Mouse (Mus musculus) layer of hippocampus, postnatal 14 days (tissue): ENCODE results near the gene Rab19. TPM values are rescaled to one million over a fixed set of nuclear protein-coding genes. Genes with fewer than 3 reads are reported as not detected.
"Not testable (repeated sequence)": the region's sequence is repeated elsewhere in the genome, so short reads cannot be mapped to it uniquely, and the experiment has no call there.

Experiments
- DNase-seq, 2 experiments: peaks; one replicate each; pipeline ENCODE4 v3.0.0; 2021 to 2022; ENCODE audit warnings: low spot score in 2 of 2, mixed read lengths in 1 of 2
- long read RNA-seq, 2 experiments: library from polyadenylated mRNA; stranded (forward); transcript quantifications; one replicate each; pipeline ENCODE4 v2.0.0; 2021
- total RNA-seq, 2 experiments: library from RNA; stranded (reverse); gene quantifications; 2 replicates each; pipeline ENCODE4 v1.2.3; 2021

Rab19 gene
- total RNA-seq = under 1 TPM in 1 of 2 experiments, not detected in 1; 0.21 TPM
- long read RNA-seq, experiment 1 = 0 reads
- long read RNA-seq, experiment 2 = 0 reads

DNA sequence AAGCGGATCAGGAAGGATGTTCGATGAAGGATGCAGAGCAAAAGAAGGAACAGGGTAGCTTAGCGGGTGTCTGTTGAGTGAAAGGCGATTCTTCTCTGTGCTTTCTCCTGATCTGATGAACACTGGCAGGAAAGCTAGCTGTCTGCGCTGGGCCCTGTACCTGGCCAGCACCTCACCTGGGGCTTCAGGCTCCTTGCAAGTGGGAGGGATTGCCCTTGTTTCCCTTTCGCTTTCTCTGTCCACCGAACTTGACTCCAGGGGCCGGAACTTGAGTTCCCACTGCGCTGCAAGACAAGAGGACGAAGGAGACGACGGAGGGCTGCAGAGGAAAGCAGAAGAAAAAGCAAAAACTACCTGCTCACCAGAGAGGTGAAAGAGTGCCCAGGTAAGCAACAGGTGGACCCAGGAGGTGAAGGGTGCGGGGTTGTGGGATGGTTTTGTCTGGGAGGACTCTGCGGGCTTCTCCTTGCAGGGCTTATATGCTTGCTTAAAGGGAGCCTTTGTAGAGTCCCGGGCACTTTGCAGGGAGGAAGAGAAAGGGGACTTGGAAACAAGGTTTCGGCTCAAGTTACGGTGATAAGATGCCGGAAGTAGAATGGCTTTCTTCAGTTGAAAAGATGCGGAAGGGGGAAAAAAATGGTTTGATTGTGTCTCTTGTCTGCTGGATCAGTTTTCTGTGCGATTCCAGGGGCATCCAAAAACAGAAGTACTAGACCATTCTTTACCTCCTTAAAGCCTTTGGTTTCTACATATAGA, at the start of gene Rab19:
TSS of gene Rab19 (plus strand) at position 51 of the 756 bp plus-strand sequence.
- no peak for DNase-seq

DNA sequence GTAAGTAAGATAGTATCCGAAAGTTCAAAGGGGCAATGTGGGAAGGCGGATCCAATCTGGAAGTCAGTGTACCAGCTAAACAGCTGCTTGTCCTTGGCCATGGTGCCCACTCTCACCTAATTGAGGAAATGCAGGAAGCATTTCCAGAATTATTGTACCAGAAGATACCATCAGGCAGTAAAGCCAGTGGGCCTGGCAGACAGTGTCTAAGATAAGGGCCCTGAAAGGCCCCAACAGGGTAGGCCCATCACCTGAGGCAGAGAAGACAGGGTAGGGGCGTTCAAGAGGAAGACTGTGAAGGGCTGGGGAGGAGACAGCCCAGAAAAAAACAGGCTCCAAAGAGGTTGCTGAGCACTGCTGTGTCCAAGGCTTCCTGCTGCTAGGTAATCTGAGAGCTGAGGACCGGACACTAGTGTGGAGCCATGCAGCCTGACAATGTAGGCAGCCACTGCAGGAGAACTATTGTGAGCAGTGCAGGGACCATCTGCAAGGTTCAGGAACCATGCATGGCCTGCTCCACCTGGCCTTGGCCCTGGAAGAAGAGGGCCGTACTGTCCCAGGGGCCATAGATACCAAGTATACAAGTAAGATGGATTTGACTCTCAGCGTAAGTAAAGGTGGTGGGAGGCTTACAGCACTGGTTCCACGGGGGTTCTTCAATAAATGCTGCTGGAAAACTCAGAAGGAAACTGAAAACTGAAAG, 48.8 kb upstream of the Rab19 start:
- DNase-seq = no peak

DNA sequence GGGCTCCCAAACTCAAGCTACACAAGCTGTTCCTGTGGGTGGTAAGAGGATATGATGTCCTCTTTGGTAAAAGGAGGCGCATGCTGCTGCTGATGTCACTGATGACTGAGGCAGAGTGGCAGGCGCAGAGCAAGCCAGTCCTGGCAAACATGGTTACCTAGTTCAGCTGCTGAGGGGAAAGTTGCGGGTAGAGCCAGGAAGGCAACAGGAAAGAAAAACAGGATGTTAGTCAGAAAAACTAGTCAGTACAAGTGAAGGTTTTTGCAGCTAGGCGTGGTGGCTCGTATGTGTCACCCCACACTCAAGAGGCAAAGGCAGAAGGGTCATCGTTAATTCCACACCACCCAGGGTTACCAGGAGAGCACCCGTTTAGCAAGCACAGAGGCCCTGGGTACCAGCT, 46.8 kb upstream of the Rab19 start:
- no peak for DNase-seq

DNA sequence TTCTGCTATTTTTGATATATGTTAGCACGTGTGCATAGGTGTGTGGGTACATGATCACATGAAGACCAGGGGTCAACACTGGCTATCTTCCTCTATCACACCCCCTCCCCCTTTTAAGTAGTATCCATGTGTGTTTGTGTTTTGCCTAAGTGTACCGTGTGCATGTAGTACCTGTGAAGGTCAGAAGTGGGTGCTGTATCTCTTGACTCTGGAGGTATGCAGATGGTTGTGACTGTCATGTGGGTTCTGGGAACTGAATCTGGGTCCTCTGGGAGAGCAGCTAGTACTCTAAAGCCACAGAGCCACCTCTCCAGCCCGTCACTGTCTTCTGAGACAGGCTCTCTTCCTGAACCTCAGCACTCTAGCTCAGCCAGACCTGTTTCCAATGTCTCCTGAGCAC, 46.1 kb upstream of the Rab19 start:
- no peak for DNase-seq

DNA sequence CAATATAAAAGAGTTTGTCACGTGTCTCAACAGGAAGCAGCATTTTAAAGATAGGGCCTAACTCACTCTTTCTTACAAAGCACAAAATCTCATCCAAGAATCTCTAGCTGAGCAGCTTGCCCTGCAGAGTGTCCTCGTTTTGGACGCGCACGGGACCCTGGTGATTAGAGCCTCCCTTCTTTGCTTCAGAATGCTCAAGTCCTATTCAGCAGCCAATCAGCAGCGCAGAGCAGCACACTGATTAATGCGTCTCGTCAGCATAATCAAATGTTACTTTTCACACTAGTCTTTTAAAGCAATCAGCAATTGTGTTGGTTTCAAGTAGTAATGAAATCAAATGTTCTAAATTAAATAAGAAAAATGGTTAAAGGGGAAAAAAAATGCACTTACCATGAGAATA, 42.6 kb upstream of the Rab19 start:
- DNase-seq = no peak

DNA sequence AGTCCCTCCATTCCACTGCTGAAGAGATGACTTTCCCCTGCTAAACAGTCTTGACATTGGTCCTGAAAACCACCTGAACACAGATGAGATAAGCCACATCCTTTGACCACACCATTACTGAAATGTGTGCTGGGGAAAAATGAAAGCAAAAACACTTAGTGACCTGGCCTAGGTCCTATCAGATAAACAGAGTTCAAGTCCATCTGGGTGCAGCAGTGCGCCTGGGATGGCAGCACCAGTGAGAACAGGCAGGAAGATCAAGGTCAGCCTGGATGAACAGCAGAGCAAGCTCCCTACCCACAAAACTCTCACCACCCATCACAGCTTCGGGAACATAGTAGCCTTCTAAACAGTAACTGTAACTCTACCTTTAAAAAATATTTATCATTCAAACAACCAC, 39.2 kb upstream of the Rab19 start:
- DNase-seq = no peak

DNA sequence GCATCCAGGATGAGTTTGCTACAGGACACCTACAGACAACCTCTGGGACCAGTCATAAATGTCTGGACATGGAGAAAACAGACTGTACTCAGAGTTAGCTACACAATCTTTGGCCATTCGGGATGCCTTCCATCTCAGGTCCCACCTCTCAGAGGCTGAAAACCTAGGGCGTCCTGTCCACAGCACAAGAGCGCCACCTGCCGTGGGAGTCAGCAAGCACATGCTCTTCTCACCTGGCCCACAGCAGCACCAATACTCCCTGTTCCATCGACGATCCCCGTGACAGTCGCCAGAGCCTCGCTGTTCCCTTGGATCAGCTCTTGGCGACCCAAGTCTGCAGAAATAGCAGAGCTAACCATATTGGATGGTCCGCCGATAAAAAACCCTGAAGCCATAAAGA, 37.0 kb upstream of the Rab19 start:
- DNase-seq = peak; percentile 77 to 79

DNA sequence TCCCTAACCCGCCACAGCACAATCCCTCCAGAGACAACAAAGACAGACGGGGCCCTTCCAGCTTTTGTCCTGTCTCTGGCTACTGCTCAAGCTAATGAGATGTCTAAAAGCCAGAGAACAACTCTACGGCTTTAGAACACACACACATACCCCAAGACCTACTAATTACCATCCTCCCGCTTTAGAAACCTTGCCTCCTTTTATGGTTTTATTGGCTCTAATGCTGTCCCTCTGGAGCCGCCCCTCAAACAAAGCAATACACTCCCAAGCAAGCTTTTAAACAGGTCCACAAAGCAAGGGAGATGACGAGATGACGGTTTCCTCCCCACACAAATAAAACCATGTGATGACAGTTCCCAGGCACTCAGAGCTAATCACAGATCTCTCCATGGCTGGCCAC, 35.5 kb upstream of the Rab19 start:
- DNase-seq = no peak

DNA sequence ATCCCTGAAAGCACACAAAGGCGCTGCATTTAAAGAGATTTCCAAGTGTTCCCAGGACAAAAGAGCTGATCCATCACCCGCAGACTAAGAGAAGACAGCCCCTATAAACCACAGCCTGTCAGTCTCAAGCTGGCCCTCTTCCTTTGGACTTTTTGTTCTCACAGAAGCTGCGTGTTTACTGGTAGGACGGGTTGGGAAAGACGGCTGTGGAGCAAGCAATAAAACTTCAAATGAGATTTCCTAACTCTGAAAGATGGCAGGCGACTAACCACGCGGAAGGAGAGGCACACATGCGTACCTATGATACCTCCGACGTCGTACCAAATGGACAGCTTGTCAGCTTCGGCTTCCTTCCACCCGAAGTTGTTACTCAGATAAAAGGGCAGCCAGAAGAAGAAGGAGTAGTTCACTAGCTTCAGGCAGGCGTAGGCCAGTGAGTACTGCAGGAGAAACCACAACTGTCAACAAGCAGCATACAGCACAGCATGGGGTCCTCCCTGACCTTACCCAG, 33.9 kb upstream of the Rab19 start:
- DNase-seq = no peak

DNA sequence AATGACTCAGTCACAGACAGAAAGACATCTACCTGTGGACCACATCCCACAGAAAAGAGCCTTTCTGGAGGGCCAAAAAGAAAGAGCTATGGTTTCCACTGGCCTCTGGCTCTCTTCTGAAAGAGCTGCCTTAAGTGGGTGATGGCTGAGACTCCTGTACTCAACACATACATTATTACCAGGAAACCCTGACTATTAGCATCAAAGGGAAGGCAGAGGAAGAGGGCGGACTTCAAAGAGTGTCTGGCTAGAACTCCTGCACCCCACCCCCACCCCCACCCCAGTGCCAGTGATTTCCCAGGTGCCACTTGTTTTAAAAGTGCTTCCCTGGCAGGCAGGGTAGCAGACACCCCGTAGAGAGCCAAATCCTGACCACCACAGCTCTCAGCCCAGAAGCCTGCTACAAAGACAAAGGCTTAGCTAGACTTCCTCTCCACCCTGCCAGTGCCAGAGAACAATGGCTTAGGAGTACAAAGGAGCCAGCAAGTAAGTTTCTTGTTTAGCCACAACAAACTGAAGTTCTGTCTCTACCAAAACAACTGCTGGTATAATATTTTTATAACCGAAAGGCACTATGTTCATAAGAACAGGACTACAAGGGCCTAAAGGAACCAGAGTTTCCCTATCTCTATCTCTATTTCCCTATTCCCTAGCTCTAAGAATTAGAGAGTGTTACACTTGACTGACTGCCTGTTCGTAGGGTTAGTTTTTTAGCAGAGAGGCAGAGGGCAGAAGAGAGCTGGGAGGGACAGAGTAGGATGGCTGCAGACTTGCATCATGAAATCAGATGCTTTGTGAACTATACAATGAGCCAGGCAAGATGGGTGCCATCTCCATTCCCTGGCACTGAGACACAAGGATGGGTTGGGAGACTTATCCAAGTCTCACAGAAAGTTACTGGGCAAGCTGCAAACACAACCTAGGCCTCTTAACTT, 32.8 kb upstream of the Rab19 start:
- DNase-seq = no peak

DNA sequence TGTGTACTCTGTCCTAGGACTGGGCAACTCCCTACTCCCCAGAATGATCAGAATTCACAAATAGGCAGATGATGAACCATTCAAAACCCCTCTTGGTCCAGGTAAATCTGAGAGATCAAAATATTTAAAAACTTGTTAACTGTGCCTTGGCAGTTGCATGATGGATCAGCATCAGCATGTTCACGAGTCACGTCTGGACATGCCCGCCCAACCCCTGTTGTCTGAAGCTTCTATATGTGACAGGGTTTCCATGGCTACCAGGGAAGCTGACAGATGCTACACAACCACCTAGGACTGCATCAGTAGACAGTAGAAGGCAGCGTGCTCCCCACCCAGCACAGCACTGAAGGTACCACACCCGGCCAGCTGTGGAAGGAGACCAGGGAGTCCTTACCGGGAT, 32.0 kb upstream of the Rab19 start:
- DNase-seq = no peak

DNA sequence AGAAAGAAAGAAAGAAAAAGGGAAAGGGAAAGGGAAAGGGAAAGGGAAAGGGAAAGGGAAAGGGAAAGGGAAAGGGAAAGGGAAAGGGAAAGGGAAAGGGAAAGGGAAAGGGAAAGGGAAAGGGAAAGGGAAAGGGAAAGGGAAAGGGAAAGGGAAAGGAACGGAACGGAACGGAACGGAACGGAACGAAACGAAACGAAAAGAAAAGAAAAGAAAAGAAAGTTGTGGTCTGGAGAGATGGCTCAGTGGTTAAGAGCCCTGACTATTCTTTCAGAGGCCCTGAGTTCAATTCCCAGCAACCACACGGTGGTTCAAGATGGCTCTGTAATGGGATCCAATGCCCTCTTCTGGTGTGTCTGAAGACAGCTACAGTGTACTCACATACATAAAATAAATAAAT, 21.8 kb upstream of the Rab19 start:
- not testable (repeated sequence) for DNase-seq

DNA sequence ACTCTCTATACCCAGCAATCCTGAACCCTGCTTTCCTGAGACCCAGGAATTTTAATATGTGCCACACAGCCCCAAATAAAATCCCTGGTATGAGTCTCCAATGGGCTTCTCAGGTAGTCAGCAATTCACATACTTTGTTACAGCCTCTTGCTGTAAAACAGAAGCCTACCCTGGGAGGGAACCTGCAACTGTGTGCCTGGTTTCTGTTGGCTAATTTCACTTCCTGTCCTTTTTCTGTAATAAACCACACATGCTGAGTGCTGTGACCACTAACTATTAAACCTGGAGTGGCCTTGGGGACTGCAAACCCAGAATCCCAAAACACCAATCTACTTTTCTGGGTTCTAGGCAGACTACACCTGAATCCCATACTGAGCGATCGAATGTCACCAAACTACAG, 18.3 kb upstream of the Rab19 start:
- no peak for DNase-seq

DNA sequence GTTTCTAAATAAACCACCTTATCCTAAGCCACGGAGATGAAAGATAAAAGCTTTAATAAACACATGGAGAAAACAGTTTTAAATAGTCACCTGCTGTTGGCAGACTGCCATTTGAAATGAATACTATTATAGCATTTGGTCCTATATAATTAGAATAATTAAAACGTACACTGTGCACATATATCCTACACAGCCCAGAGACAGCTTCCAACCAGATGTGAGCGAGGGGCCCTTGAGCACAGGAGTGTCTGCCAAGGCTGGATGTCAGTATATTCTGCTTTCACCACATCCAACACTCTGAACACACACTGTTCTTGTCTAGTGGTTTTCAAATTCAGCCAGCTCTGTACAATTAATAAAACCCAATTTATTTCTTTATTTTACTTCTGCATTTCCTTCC, 11.3 kb upstream of the Rab19 start:
- DNase-seq = no peak

DNA sequence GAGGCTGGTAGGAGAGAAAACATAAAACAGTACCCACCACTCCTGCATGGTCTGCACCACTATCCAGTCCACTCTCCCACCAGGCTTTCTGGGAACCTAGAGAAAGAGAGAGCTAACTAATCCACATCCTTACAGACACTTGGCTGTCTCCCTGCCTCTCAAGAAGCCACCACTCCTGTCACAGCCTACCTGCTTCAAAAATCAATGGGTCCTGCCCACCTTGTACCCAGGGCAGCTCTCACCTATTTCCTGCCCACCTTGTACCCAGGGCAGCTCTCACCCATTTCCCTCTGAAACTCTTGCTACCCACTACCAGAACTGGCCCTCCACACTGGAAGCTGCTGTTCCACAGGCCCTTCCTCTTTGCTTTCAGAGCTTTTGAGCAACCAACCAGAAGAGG, 8.9 kb upstream of the Rab19 start:
- no peak for DNase-seq

DNA sequence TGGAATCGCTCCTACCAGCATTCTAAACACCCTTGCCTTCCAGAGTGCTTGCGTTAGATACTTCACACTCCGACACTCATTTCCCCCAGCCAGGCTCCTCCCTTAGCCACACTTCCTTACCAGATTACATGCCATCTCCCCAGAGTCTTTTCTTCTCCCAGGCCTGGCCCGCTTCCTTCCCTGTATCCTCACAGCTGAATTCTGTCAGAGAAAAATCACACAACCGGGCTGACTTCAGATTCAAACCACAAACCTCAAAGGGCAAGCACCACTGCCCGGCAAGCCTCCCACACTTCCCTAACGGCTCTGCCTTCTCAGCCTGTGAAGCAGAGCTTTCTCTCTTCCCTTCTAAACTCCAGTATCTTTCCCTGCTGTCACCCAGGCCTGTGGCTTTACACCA, 8.2 kb upstream of the Rab19 start:
- DNase-seq = no peak

DNA sequence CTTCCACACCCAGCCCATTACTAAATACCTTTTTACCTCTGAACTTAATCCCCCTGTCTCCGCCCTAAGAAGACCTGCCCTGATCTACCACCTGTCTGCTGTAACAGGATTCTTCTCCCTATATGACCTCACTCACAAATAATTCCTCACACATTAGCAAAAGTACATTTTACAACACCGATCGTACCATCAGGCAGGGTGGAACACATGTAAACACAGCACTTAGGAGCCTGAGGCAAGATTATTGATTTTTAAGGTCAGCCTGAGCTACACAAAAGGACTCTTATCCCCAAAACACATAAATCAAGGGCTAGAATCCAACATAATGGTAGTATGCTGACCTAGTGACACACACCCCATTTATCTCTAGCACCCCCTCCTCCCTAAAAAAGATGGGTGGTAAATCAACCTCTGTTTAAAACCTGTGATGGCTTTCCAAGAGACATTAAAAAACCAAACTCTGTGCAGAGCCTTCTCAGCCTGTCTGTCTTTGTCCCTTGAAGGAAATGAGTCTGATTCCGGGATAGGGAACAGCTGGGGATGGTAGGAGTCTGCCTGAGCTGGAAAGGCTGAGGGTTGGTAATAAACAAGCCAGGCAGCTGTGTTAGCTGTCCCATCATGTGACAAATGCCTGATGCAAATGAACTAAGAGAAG, 7.5 kb upstream of the Rab19 start:
- DNase-seq = no peak

DNA sequence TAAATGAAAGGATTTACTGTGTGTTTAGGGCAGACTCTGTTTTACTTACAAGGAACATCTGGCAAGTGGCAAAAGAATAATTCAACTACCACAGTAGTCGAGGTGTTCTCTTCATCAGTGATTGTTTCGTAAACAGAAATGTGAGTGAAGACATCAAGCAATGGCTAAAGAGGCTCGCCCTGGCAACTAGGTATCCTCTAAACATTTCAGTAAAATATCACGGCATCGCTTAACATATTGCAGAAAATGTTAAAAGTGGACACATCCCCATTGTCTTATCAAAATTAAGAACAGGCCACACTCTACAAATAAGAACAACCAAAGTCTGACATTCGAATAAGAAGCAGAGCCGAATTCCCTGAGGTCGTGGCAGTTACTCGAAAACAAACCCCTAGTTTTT, 4.2 kb upstream of the Rab19 start:
- DNase-seq = no peak

DNA sequence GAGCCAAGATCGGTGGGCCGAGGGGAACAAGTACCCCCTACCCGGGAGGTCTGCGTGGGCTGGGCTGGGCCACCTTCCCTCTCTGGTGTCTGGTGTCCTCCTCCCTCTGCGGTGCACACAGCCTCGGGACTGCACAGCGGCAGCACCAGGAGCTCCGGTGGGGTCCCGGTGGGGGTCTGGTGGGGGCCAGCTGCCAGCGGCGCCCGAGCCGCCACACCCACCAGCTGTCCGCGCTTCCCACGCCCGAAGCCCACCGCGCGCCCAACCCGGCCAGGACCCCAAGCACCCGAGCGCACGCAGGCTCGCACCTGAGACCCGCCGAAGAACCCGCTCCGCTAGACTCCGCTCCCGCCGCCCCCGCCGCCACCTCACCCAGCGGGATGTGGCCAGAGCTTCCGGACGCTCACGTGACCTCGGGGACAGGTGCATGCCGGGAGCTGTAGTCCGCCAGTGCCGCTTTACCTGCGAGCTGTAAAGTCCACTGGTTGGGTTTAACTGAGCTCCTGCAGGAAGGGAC, 3.6 kb upstream of the Rab19 start, which contains the start of gene Slc37a3:
TSS of gene Slc37a3 (minus strand) at position 365 of the 517 bp plus-strand sequence.
- DNase-seq = peak; percentile 80 to 84

DNA sequence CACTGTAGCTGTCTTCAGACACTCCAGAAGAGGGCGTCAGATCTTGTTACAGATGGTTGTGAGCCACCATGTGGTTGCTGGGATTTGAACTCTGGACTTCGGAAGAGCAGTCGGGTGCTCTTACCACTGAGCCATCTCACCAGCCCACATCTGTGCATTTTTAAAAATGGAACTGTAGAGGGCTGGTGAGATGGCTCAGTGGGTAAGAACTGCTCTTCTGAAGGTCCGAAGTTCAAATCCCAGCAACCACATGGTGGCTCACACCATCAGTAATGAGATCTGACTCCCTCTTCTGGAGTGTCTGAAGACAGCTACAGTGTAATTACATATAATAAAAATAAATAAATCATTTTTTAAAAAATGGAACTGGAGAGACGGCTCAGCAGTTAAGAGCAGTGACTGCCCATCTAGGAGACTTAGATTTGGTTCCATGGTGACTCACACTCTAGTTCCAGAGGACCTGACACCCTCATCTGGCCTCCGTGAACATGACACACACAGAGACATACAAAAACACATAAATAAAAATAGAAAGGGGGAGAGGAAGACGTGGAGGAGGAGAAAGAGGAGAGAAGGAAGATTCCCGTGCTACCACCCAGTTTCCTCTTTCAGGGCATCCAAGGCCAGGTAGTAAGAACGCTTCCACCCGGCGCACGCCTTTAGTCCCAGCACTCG, 2.7 kb upstream of the Rab19 start:
- not testable (repeated sequence) for DNase-seq
